Mouse (Mus musculus): Measurements from ENCODE around the gene Ppih. TPM values are rescaled to one million over a fixed set of nuclear protein-coding genes. Genes with fewer than 3 reads are reported as not detected.

The Ppih gene
- polyA plus RNA-seq, 1 experiment from 2014 or later: 150 TPM

DNA sequence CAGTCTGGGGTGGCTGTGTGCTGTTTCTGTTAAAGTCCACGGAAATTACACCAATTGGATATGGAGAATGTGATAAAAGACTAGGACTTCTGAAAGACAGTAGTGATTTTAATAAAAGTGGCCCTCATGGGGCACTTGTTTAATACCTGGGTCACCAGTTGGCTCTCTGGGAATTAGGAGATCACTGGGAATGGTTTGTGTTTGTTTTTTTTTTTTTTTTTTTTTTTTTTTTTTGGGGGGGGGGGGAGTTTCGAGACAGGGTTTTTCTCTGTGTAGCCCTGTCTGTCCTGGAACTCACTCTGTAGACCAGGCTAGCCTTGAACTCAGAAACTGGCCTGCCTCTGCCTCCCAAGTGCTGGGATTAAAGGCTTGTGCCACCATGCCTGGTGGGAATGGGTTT is 44.6 kb downstream of the Ppih start:
- 83% methylated on average over 2 of the region's 2 CpGs for WGBS
- DNase-seq (ENCODE audit: low spot score): no peak
- Histone ChIP-seq H3K27me3 (ENCODE audit: low read depth, poor library complexity, severe bottlenecking) (no peaks in the 10 kb centered on the region), H3K4me3 (no peak overlapping the region), H3K27ac (replicated peaks) (no peak overlapping the region), H3K4me1 (no peaks in the 10 kb centered on the region), H3K9me3 (replicated peaks) (no peaks in the 10 kb centered on the region), H3K36me3 (peaks cover 97% of the 10 kb centered on the region)

DNA sequence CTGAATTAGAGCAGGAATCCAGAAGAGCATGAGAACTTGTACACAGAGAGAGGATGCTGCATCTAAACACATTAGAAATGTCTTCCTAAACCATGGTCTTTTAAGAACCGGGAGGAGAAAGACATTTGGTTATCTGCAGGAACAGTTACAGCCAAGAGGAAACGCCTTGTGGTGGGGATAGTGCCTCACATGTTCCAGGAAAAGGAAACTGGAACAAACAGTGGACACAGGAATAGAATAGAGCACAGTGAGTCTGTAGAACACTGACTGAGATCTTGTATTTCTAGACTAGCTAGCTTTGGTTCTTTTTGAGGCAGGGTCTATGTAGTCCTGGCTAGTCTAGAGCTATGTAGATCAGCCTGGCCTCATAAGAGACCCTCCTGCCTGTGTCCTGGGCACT is 45.1 kb downstream of the Ppih start:
- no peak for DNase-seq (ENCODE audit: low spot score)
- Histone ChIP-seq H3K4me3 (no peak overlapping the region), H3K36me3 (peaks cover 98% of the 10 kb centered on the region), H3K27me3 (ENCODE audit: low read depth, poor library complexity, severe bottlenecking) (no peaks in the 10 kb centered on the region), H3K27ac (replicated peaks) (no peak overlapping the region), H3K9me3 (replicated peaks) (no peaks in the 10 kb centered on the region), H3K4me1 (no peaks in the 10 kb centered on the region)
- WGBS: 87% methylated on average over 2 of the region's 2 CpGs

DNA sequence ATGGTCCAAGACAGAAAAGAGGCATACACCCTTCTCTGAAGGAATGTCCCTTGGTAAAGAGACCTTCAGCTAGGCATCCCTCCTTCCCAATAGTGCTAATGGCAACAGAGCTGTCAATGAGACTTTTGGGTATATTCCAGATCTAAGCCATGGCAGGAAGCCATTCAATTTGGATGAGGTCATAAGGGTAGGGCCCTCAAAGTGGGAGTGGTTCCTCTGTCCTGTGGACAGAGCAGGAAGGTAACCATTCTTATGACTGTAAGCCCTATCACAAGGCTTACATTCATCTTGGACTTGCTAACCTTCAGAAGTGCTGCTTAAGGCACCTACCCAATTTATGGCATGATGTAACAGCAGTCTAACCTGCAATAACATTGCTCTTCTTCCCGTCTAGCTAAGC is 45.7 kb downstream of the Ppih start:
- Histone ChIP-seq H3K27me3 (ENCODE audit: low read depth, poor library complexity, severe bottlenecking) (no peaks in the 10 kb centered on the region), H3K36me3 (peaks cover 98% of the 10 kb centered on the region), H3K27ac (replicated peaks) (no peak overlapping the region), H3K9me3 (replicated peaks) (no peaks in the 10 kb centered on the region), H3K4me1 (no peaks in the 10 kb centered on the region), H3K4me3 (no peak overlapping the region)
- DNase-seq (ENCODE audit: low spot score): no peak
- WGBS: 89% methylated on average over 1 of the region's 1 CpGs

DNA sequence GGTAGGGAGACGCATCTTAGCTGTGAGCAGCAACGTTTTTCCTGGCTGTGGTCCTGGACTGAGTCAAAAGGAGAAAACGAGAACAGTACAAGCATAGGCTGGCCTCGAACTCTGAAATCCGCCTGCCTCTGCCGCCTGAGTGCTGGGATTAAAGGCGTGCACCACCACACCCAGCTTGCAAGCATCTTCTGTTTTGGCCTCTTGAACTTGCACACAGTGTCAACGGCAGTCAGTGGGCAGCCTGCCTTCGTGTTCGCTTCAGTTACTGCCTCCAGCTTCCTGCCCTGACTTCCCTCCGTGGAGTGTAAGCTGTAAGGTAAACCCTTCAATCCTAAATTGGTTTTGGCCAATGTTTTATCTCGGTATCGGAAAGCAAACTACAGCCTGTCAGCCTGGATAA is 53.7 kb downstream of the Ppih start:
- H3K36me3 ChIP-seq: peaks cover 40% of the 10 kb centered on the region
- H3K27me3 ChIP-seq (ENCODE audit: low read depth, poor library complexity, severe bottlenecking): no peaks in the 10 kb centered on the region
- no peaks in the 10 kb centered on the region for H3K4me1 ChIP-seq
- H3K9me3 ChIP-seq (replicated peaks): no peaks in the 10 kb centered on the region
- no peak overlapping the region for H3K4me3 ChIP-seq
- 81% methylated on average over 13 of the region's 13 CpGs for WGBS
- DNase-seq (ENCODE audit: low spot score): no peak
- H3K27ac ChIP-seq (replicated peaks): no peak overlapping the region

DNA sequence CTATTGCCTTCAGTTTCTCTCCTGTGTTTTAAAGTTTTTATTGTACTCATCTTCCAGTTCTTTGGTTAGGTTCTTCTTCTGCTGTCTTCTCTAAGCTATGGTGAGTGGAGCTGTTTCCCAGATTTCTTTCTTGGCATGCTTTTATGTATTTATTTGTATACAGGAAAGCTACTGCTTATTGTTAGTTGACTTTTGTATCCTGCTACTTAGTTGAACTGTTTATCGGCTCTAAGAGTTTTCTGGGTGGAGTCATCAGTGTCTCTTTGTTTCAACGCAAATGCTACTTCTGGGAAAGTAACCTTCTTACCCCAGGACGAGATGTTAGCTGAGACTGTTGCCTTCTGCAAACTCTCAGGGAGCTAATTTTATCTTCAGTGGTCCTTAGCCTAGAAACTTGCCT is 56.9 kb downstream of the Ppih start:
- 84% methylated on average over 3 of the region's 3 CpGs for WGBS

DNA sequence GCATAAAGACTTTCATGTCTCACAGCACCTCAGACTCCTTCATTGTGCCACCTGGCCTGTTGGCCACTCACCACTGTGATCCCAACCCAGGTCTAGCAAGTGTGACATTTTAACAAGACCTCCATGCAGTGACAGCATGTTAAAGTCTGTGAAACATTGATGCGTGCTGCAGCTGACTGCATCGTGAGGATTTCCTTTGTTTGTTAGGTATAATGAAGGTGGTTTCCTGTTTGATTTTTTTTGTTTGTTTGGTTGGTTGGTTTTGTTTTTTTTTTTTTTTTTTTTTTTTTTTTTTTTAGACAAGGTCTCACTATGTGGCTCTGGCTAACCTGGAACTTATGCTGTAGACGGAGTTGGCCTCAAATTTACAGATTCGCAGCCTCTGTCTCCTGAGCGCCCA is 57.9 kb downstream of the Ppih start:
- no peak overlapping the region for H3K27ac ChIP-seq (replicated peaks)
- no peak for DNase-seq (ENCODE audit: low spot score)
- WGBS: 97% methylated on average over 5 of the region's 5 CpGs
- H3K4me3 ChIP-seq: no peak overlapping the region
- H3K36me3 ChIP-seq: no peaks in the 10 kb centered on the region
- no peaks in the 10 kb centered on the region for H3K27me3 ChIP-seq (ENCODE audit: low read depth, poor library complexity, severe bottlenecking)
- no peaks in the 10 kb centered on the region for H3K9me3 ChIP-seq (replicated peaks)
- H3K4me1 ChIP-seq: peaks cover 4% of the 10 kb centered on the region; the same call in 1 of the 2 replicates

More for the DNA sequence above, 56.9 kb downstream of the Ppih start:
- Histone ChIP-seq H3K27me3 (ENCODE audit: low read depth, poor library complexity, severe bottlenecking) (no peaks in the 10 kb centered on the region), H3K4me1 (peaks cover 4% of the 10 kb centered on the region; the same call in 1 of the 2 replicates), H3K9me3 (replicated peaks) (no peaks in the 10 kb centered on the region), H3K4me3 (no peak overlapping the region), H3K27ac (replicated peaks) (no peak overlapping the region), H3K36me3 (peaks cover 8% of the 10 kb centered on the region)
- no peak for DNase-seq (ENCODE audit: low spot score)

DNA sequence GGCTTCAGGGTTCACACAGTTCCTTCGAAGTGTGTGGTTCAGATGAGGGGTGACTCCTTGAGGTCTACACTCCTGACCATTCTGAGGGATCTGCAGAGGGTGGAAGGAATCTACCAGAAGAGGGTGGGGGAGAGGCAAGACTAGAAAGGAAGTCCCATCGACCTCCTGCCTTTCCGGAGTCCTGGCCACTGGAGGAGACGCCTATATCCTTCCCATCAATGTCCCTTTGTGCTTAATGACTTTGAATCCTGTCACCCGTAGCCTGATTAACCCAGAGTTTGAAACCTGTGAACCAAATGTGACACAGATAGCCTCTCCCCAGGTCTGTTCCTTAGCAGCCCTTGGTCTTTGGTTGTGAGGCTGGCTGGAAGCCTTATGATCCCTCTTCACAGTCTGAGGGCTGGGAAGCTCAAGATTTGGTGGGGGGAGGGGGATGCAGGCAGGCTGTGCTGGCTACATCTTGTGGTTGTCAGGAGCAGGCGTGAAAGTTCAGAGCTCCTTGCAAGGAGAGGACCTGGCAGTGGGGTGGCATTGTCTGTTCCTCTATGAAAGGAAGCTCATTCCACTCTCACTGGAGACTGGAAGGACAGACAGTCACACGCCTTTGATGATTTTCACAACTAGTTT is 59.1 kb downstream of the Ppih start:
- H3K27me3 ChIP-seq (ENCODE audit: low read depth, poor library complexity, severe bottlenecking): no peaks in the 10 kb centered on the region
- DNase-seq (ENCODE audit: low spot score): no peak
- H3K9me3 ChIP-seq (replicated peaks): no peaks in the 10 kb centered on the region
- peaks cover 15% of the 10 kb centered on the region for H3K4me1 ChIP-seq
- no peak overlapping the region for H3K4me3 ChIP-seq
- H3K36me3 ChIP-seq: no peaks in the 10 kb centered on the region
- H3K27ac ChIP-seq (replicated peaks): no peak overlapping the region
- 59% methylated on average over 7 of the region's 7 CpGs for WGBS

DNA sequence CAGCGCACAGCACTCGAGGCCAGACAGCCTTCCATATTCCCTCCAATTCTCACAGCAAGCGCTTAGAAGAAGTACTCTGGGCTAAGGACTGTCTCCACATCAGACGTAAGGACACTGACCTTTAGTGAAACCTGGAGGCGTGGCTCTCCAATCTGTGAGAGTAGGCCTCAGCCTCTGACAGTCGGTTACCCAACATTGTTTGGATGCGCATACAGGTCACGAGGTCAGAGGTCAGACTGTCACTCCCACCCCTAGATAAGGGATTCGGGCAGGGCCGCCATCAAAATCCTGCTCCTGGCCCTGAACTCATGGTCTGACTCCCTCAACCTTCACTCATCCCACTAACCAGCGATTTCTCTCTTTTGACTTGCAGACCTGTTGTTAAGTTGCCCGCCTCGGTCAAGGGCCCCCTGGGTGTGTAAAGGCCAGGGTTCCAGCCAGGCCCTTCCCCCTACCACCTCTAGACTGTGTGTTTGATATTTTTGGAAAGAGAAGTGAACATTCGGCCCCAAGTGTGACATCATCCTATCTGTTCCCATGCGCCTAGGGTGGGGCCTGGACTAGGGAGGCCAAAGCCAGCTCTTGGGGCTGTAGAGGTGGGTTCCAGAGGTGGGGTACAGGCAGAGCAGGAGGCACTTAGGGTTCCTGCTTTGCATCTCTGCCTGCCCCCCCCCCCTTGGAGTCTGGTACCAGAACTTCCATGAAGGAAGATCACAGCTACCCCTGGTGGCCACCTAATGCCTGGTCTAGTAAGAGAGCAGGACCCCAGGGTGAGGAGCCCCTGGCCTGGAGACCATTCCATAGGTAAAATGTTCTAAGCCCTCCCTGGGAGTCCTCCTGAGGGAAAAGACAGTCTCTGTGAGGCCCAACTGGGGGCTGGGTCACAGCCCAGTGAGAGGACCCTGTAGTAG is 60.7 kb downstream of the Ppih start:
- no peak for DNase-seq (ENCODE audit: low spot score)
- Histone ChIP-seq H3K4me3 (no peak overlapping the region), H3K36me3 (no peaks in the 10 kb centered on the region), H3K9me3 (replicated peaks) (no peaks in the 10 kb centered on the region), H3K27ac (replicated peaks) (no peak overlapping the region), H3K27me3 (ENCODE audit: low read depth, poor library complexity, severe bottlenecking) (no peaks in the 10 kb centered on the region), H3K4me1 (peaks cover 29% of the 10 kb centered on the region)
- WGBS: 79% methylated on average over 15 of the region's 15 CpGs

DNA sequence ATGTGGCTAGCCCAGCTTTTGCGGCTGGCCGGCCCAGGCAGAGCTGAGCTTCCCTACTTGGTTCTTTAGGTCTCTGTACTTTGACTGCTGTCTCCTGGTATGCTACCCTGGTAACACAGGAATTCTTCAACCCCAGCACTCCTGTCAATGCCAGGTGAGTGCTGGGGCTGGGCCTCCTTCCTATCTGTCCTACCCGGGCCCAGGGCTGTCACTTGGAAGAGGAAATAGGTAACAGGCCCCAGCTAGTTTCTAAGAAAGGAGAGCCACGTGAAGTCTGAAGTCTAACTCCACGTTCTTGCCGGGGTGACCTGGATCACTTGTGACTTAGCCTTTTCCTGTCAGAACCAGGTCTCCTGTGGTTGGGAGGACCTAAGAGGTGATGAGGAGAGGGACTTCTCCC is 63.3 kb downstream of the Ppih start:
- Histone ChIP-seq H3K4me1 (peaks cover 41% of the 10 kb centered on the region), H3K9me3 (replicated peaks) (no peaks in the 10 kb centered on the region)
- WGBS: 83% methylated on average over 6 of the region's 6 CpGs

DNA sequence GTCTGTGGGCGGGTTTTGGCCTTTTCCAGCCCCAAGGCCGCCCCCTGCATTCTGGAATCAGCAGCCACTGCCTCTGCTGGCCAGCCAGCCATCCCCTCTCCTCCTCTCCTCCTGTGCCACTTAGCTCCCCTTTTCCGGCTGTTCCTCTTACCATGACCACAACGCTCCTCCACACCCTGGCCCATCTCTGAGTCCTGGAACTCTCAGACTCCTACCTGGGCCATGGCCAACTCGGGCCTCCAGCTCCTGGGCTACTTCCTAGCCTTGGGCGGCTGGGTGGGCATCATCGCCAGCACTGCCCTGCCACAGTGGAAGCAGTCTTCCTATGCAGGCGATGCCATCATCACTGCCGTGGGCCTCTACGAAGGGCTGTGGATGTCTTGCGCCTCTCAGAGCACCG is 65.0 kb downstream of the Ppih start, which contains the start of gene Cldn19:
Gene Cldn19, plus strand, starts transcription at position 64 of the 400 bp plus-strand sequence.
- 73% methylated on average over 12 of the region's 12 CpGs for WGBS
- Histone ChIP-seq H3K9me3 (replicated peaks) (no peaks in the 10 kb centered on the region), H3K4me1 (peaks cover 37% of the 10 kb centered on the region), H3K4me3 (0 out of 2 replicates have a peak within 1 kb of the TSS, but pooled peaks have one; percentile 18), H3K27me3 (ENCODE audit: low read depth, poor library complexity, severe bottlenecking) (no peaks in the 10 kb centered on the region), H3K36me3 (no peaks in the 10 kb centered on the region), H3K27ac (replicated peaks) (peak within 1 kb of the TSS; percentile 82)
- DNase-seq (ENCODE audit: low spot score): no peak

More for the DNA sequence above, 63.3 kb downstream of the Ppih start:
- no peaks in the 10 kb centered on the region for H3K27me3 ChIP-seq (ENCODE audit: low read depth, poor library complexity, severe bottlenecking)
- no peak overlapping the region; the same call in 1 of the 2 replicates for H3K27ac ChIP-seq (replicated peaks)
- H3K4me3 ChIP-seq: no peak overlapping the region
- no peaks in the 10 kb centered on the region for H3K36me3 ChIP-seq
- no peak for DNase-seq (ENCODE audit: low spot score)

DNA sequence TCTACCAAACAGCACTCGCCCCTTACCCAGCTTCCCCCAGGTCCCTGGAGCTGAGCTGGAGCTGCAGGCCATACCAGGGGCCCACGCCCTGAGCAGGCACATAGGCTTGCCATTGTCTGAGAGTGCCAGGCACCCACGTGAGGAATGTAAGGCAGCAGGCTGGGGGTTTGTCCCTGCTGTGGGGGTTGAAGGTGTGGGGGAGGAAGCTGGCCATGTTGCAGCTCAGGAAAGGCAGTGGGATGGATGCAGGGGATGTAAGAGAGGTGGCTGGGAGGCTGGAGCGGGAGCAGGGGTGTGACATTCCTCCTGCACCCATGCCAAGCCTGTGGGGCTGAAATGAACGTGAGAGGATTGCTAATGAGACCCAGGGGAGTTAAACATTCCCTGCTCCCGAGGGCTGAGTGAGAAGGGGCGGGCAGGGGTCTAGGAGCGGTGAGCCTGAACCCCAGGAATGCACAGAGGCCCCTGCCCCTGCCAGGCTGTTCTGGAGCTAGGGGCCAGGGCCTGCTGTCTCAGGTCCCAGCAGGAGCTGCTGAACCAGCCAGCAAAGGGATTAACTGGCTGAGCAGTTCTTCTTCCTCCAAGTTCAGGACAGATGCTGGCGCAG is 66.2 kb downstream of the Ppih start:
- Histone ChIP-seq H3K27ac (replicated peaks) (peak overlapping the region; percentile 82), H3K4me3 (0 out of 2 replicates have a peak overlapping the region, but pooled peaks have one; percentile 18), H3K36me3 (no peaks in the 10 kb centered on the region), H3K27me3 (ENCODE audit: low read depth, poor library complexity, severe bottlenecking) (no peaks in the 10 kb centered on the region), H3K4me1 (peaks cover 37% of the 10 kb centered on the region), H3K9me3 (replicated peaks) (no peaks in the 10 kb centered on the region)
- WGBS: 32% methylated on average over 9 of the region's 9 CpGs
- peak; percentile 45 for DNase-seq (ENCODE audit: low spot score)

DNA sequence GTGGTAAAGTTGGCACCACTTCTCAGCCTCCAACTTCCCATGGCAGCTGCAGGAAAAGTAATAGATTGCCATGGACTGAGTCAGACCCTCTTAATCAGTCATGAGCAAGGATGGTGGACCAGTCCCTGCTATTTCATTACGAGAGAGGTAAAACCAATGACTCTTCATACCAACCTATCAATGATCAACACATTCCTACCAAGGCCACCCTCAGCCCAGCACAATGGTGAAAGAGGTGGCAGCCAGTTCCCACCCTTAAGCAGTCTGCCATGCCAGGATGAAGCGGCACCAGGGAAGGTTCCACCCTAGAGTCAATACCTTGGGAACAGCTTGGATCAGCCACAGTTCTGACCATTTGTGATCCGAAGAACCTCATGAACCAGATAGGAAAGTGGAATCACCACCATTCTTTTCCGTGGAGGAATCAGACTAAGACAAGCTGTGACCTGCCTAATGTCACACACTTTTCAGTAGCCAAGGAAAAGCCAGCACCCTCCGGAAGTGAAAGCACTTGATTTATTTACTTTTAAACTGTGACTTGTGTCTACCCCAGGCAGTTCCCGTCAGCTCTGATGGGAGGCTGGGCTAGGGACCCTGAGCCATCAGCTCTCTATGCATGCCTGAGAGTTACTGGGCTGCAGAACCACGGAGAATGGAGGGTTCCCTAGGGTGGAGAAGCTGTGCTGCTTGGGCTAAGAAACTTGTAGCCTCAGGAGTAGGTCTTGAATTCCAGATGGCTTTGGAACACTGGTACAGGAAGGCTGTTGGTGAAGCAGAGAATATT is 68.1 kb downstream of the Ppih start:
- no peak overlapping the region for H3K27ac ChIP-seq (replicated peaks)
- no peak for DNase-seq (ENCODE audit: low spot score)
- H3K27me3 ChIP-seq (ENCODE audit: low read depth, poor library complexity, severe bottlenecking): no peaks in the 10 kb centered on the region
- no peak overlapping the region for H3K4me3 ChIP-seq
- 75% methylated on average over 7 of the region's 7 CpGs for WGBS
- 0 out of 2 replicates have a peak, but pooled peaks cover 6% of the 10 kb centered on the region for H3K36me3 ChIP-seq
- H3K9me3 ChIP-seq (replicated peaks): no peaks in the 10 kb centered on the region
- H3K4me1 ChIP-seq: peaks cover 47% of the 10 kb centered on the region

Measured in midbrain, embryonic 10.5 days (tissue).